Mouse (Mus musculus) hindbrain, embryonic 10.5 days (tissue): ENCODE measurements around the gene Sp4. TPM values are rescaled to one million over a fixed set of nuclear protein-coding genes. Genes with fewer than 3 reads are reported as not detected.

Source experiments
- DNase-seq: peaks from one replicate; pipeline ENCODE4 v3.0.0-alpha.2; 2017; ENCODE audit warnings: low spot score
- H3K27ac ChIP-seq: fragments of 300-500 bp; sonication (generic); 2 replicates; pipeline ENCODE4 v1.5.1; 2016; ENCODE audit warnings: mild to moderate bottlenecking, moderate library complexity
- H3K27me3 ChIP-seq: fragments of 300-500 bp; sonication (generic); 2 replicates; pipeline ENCODE4 v1.6.1; 2016; ENCODE audit warnings: mild to moderate bottlenecking; ENCODE audit not compliant: poor library complexity, insufficient read depth, severe bottlenecking
- H3K36me3 ChIP-seq: fragments of 300-500 bp; sonication (generic); 2 replicates; pipeline ENCODE4 v1.6.1; 2016; ENCODE audit warnings: mild to moderate bottlenecking, moderate library complexity
- H3K4me1 ChIP-seq: fragments of 300-500 bp; sonication (generic); replicated peaks from 2 replicates; pipeline ENCODE4 v1.6.1; 2016; ENCODE audit warnings: mild to moderate bottlenecking
- H3K4me3 ChIP-seq: fragments of 300-500 bp; sonication (generic); 2 replicates; pipeline ENCODE4 v1.5.1; 2016; ENCODE audit warnings: mild to moderate bottlenecking, moderate library complexity
- H3K9me3 ChIP-seq: fragments of 300-500 bp; sonication (generic); 2 replicates; pipeline ENCODE4 v1.6.1; 2016; ENCODE audit warnings: mild to moderate bottlenecking, moderate library complexity
- WGBS: fragments of 180-500 bp; shearing (Covaris S2); methylation state at CpG from one replicate; pipeline ENCODE4 v1.1.7; 2016; 5-methylcytosine and 5-hydroxymethylcytosine counted together
- polyA plus RNA-seq: library from polyadenylated mRNA; unstranded; fragments of >200 nt; fragmentation: Nextera tagmentation; extraction: Ambion mirVana; gene quantifications from 2 replicates; pipeline ENCODE4 v1.2.1, GENCODE M21; 2016

Gene Sp4
- polyA plus RNA-seq, 1 experiment from 2014 or later, result 10.8 TPM

- Histone ChIP-seq H3K36me3 (peaks cover 33% of the 10 kb centered on the region), H3K4me1 (no peaks in the 10 kb centered on the region), H3K27me3 (no peaks in the 10 kb centered on the region), H3K9me3 (no peaks in the 10 kb centered on the region), H3K4me3 (no peak overlapping the region), H3K27ac (no peak overlapping the region)
- 80% methylated on average over 1 of the region's 1 CpGs for WGBS
- DNase-seq, result no peak
Observed at GRCm38 (mm10) chr12:118255292-118255782, 45.9 kb downstream of the Sp4 start.

- 65% methylated on average over 3 of the region's 3 CpGs for WGBS
- Histone ChIP-seq H3K27me3 (no peaks in the 10 kb centered on the region), H3K27ac (no peak overlapping the region), H3K9me3 (no peaks in the 10 kb centered on the region), H3K4me3 (no peak overlapping the region), H3K36me3 (no peaks in the 10 kb centered on the region), H3K4me1 (0 out of 2 replicates have a peak, but pooled peaks cover 3% of the 10 kb centered on the region)
- no peak for DNase-seq
Observed at GRCm38 (mm10) chr12:118221182-118221581, 80.1 kb downstream of the Sp4 start.

- DNase-seq, result no peak
- Histone ChIP-seq H3K27me3 (no peaks in the 10 kb centered on the region), H3K9me3 (no peaks in the 10 kb centered on the region), H3K27ac (no peak overlapping the region), H3K4me1 (0 out of 2 replicates have a peak, but pooled peaks cover 3% of the 10 kb centered on the region), H3K36me3 (no peaks in the 10 kb centered on the region), H3K4me3 (no peak overlapping the region)
Observed at GRCm38 (mm10) chr12:118220062-118220461, 81.2 kb downstream of the Sp4 start.

GRCm38 (mm10) chr12:118212163-118212562 is 89.1 kb downstream of the Sp4 start:
- H3K4me1 ChIP-seq, result no peaks in the 10 kb centered on the region
- H3K27ac ChIP-seq, result no peak overlapping the region
- H3K9me3 ChIP-seq, result no peaks in the 10 kb centered on the region
- H3K36me3 ChIP-seq, result no peaks in the 10 kb centered on the region
- no peaks in the 10 kb centered on the region for H3K27me3 ChIP-seq
- 88% methylated on average over 2 of the region's 2 CpGs for WGBS
- H3K4me3 ChIP-seq, result no peak overlapping the region
- DNase-seq, result no peak

GRCm38 (mm10) chr12:118198386-118199093 is 102.7 kb downstream of the Sp4 start, which contains the start of gene Dnah11:
TSS of gene Dnah11 (minus strand) at chr12:118199043.
- 0% methylated on average over 47 of the region's 47 CpGs for WGBS
- peaks cover 62% of the 10 kb centered on the region for H3K27me3 ChIP-seq

GRCm38 (mm10) chr12:118196583-118196982 is 104.7 kb downstream of the Sp4 start:
- H3K4me1 ChIP-seq, result peaks cover 10% of the 10 kb centered on the region
- no peak for DNase-seq

More at GRCm38 (mm10) chr12:118198386-118199093, 102.7 kb downstream of the Sp4 start, which contains the start of gene Dnah11:
- peak; percentile 87 for DNase-seq
- Histone ChIP-seq H3K36me3 (no peaks in the 10 kb centered on the region), H3K4me3 (peak within 1 kb of the TSS; percentile 62), H3K27ac (no peak within 1 kb of the TSS), H3K4me1 (peaks cover 10% of the 10 kb centered on the region), H3K9me3 (no peaks in the 10 kb centered on the region)

GRCm38 (mm10) chr12:118189535-118189934 is 111.7 kb downstream of the Sp4 start:
- Histone ChIP-seq H3K4me1 (peaks cover 24% of the 10 kb centered on the region), H3K27ac (no peak overlapping the region), H3K36me3 (no peaks in the 10 kb centered on the region), H3K27me3 (peaks cover 53% of the 10 kb centered on the region), H3K9me3 (no peaks in the 10 kb centered on the region), H3K4me3 (no peak overlapping the region)
- no peak for DNase-seq
- WGBS, result 64% methylated on average over 3 of the region's 3 CpGs

More at GRCm38 (mm10) chr12:118196583-118196982, 104.7 kb downstream of the Sp4 start:
- Histone ChIP-seq H3K9me3 (no peaks in the 10 kb centered on the region), H3K36me3 (no peaks in the 10 kb centered on the region), H3K4me3 (no peak overlapping the region), H3K27me3 (peaks cover 70% of the 10 kb centered on the region), H3K27ac (no peak overlapping the region)
- 74% methylated on average over 2 of the region's 2 CpGs for WGBS

- DNase-seq, result no peak
- Histone ChIP-seq H3K9me3 (no peaks in the 10 kb centered on the region), H3K4me3 (no peak overlapping the region), H3K27ac (no peak overlapping the region), H3K36me3 (no peaks in the 10 kb centered on the region), H3K27me3 (peaks cover 46% of the 10 kb centered on the region), H3K4me1 (peaks cover 24% of the 10 kb centered on the region)
- 52% methylated on average over 2 of the region's 2 CpGs for WGBS
Observed at GRCm38 (mm10) chr12:118187663-118188062, 113.6 kb downstream of the Sp4 start.

GRCm38 (mm10) chr12:118186881-118187489 is 114.3 kb downstream of the Sp4 start:
- Histone ChIP-seq H3K4me3 (no peak overlapping the region), H3K27me3 (peaks cover 48% of the 10 kb centered on the region), H3K9me3 (no peaks in the 10 kb centered on the region), H3K4me1 (peaks cover 24% of the 10 kb centered on the region), H3K27ac (no peak overlapping the region), H3K36me3 (no peaks in the 10 kb centered on the region)
- 15% methylated on average over 4 of the region's 4 CpGs for WGBS
- DNase-seq, result peak; percentile 39

- Histone ChIP-seq H3K9me3 (no peaks in the 10 kb centered on the region), H3K36me3 (no peaks in the 10 kb centered on the region), H3K4me3 (no peak overlapping the region), H3K27ac (no peak overlapping the region), H3K4me1 (peaks cover 24% of the 10 kb centered on the region), H3K27me3 (peaks cover 49% of the 10 kb centered on the region)
- DNase-seq, result no peak
- WGBS, result 41% methylated on average over 4 of the region's 4 CpGs
Observed at GRCm38 (mm10) chr12:118186120-118186880, 114.9 kb downstream of the Sp4 start.
